Mouse (Mus musculus): Measurements from ENCODE around the gene Pnpo. TPM values are rescaled to one million over a fixed set of nuclear protein-coding genes. Genes with fewer than 3 reads are reported as not detected.
A peak's percentile ranks its signal among the peaks of the same experiment; 100 is the strongest.

Gene Pnpo
- polyA plus RNA-seq (2012; rRNA removed) = 33.2 and 57.0 TPM in 2 replicates

DNA sequence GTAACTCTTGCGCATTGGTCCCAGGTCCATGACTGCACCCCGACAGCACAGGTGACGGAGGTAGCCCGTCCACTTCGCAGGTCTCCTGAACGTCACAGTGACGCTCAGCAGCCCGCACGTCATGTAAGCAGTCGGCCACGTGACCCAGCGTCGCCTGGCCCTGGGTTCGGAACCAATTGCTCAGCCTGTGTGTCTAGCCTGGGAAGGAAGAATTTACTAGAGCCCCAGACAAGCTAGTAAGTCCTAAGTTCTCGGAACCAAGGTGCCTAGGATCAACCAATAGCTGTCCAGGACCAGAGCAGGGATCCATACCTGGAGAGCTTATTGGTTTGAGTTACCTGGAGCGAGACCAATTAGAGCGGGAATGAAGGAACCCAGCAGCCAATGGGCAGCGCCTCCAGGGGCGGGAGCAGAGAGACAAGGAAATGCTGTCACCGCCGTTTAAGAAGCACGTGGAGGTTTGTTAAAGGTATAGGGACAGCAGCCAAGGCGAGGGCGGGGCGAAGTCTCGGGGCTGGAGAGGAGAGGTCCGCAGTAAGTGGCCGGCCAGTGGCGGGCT lies at the start of gene Pnpo:
Gene Pnpo, minus strand, starts transcription at position 241 of the 559 bp plus-strand sequence.
- peak within 1 kb of the TSS; percentile 45 for H3K27ac ChIP-seq (ENCODE audit: insufficient read depth, low read length)
- H3K27me3 ChIP-seq (ENCODE audit: control insufficient read depth, insufficient read depth, low read length) = no peaks in the 10 kb centered on the region
- TF ChIP-seq CTCF (IDR thresholded peaks at IDR 0.05; ENCODE audit: extremely low read depth, insufficient read depth, insufficient read length, insufficient replicate concordance) (no peak), POLR2A (IDR thresholded peaks at IDR 0.05; ENCODE audit: low read depth, low read length) (peak; percentile 4)
- under 1% methylated on average over 29 of the region's 29 CpGs for whole genome bisulfite sequencing
- H3K4me3 ChIP-seq (ENCODE audit: extremely low read depth, insufficient read depth, insufficient read length) = peak within 1 kb of the TSS; percentile 62
- peaks cover 2% of the 10 kb centered on the region; the same call in 1 of the 2 replicates for H3K36me3 ChIP-seq (ENCODE audit: control insufficient read depth, insufficient read depth, low read length)
- peak; percentile 91 for DNase-seq (ENCODE audit: low read depth in 1 of 2, low spot score in 2 of 2)
- H3K4me1 ChIP-seq (ENCODE audit: control insufficient read depth, insufficient read depth, insufficient read length) = peaks cover 7% of the 10 kb centered on the region; the same call in 1 of the 2 replicates

DNA sequence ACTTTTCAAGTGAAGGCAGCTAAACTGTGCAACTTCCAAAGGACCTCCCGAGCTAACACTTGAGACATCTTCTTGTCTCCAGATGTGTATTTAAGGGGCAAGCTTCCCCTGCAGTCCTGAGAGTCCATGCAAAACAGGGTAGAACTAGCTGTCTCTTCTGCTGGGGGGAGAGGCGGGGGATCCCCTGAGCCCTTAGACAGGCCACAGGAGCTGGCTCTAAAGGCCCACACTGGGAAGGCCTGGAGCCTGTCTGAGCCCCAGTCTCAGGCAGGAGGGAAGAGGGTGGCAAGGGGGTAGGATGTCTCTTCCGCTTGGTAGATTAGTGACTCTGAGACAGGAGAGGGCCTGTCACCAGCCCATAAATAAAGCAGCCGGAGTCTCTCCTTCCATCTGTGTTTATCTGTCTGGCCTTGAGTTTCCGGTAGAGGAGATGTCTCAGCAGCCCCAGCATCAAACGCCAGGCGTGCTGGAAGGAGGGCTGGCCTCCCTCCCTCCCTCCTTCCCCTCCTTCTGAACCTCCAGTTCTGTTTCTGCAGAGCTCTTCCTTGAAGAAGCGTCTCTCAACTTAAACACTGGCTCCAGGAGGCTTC lies 49.0 kb upstream of the Pnpo start:
- H3K4me3 ChIP-seq (ENCODE audit: extremely low read depth, insufficient read depth, insufficient read length) = no peak overlapping the region
- H3K36me3 ChIP-seq (ENCODE audit: control insufficient read depth, insufficient read depth, low read length) = no peaks in the 10 kb centered on the region
- H3K4me1 ChIP-seq (ENCODE audit: control insufficient read depth, insufficient read depth, insufficient read length) = peaks cover 30% of the 10 kb centered on the region
- no peak for DNase-seq (ENCODE audit: low read depth in 1 of 2, low spot score in 2 of 2)
- H3K27me3 ChIP-seq (ENCODE audit: control insufficient read depth, insufficient read depth, low read length) = no peaks in the 10 kb centered on the region
- TF ChIP-seq CTCF (IDR thresholded peaks at IDR 0.05; ENCODE audit: extremely low read depth, insufficient read depth, insufficient read length, insufficient replicate concordance) = no peak
- no peak for TF ChIP-seq POLR2A (IDR thresholded peaks at IDR 0.05; ENCODE audit: low read depth, low read length)
- no peak overlapping the region; the same call in 1 of the 2 replicates for H3K27ac ChIP-seq (ENCODE audit: insufficient read depth, low read length)
- WGBS = 38% methylated on average over 8 of the region's 8 CpGs

DNA sequence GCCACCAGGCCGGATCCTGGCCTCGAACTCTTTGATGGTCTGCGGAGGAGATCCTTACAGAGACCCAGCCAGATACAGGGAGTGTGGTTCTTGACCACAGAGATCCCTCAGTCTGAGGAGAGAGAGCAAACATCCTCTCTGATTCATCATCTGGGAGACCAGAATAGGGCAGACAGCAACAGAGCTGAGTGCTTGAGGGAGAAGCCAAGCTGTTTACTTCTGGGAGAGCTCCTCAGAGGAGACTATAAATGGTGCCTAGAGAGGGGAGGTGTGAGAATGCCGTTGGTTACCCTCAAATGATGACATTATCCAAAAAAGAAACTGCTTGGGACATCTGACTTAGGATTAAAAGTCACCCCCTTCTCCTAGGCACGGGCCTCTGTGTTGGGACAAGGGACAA lies 47.7 kb upstream of the Pnpo start:
- no peak for DNase-seq (ENCODE audit: low read depth in 1 of 2, low spot score in 2 of 2)
- no peak for TF ChIP-seq CTCF (IDR thresholded peaks at IDR 0.05; ENCODE audit: extremely low read depth, insufficient read depth, insufficient read length, insufficient replicate concordance)
- TF ChIP-seq POLR2A (IDR thresholded peaks at IDR 0.05; ENCODE audit: low read depth, low read length) = no peak
- Histone ChIP-seq H3K4me1 (ENCODE audit: control insufficient read depth, insufficient read depth, insufficient read length) (peaks cover 28% of the 10 kb centered on the region; the same call in 1 of the 2 replicates), H3K27me3 (ENCODE audit: control insufficient read depth, insufficient read depth, low read length) (no peaks in the 10 kb centered on the region), H3K27ac (ENCODE audit: insufficient read depth, low read length) (no peak overlapping the region), H3K4me3 (ENCODE audit: extremely low read depth, insufficient read depth, insufficient read length) (no peak overlapping the region), H3K36me3 (ENCODE audit: control insufficient read depth, insufficient read depth, low read length) (no peaks in the 10 kb centered on the region)
- 79% methylated on average over 5 of the region's 5 CpGs for WGBS

DNA sequence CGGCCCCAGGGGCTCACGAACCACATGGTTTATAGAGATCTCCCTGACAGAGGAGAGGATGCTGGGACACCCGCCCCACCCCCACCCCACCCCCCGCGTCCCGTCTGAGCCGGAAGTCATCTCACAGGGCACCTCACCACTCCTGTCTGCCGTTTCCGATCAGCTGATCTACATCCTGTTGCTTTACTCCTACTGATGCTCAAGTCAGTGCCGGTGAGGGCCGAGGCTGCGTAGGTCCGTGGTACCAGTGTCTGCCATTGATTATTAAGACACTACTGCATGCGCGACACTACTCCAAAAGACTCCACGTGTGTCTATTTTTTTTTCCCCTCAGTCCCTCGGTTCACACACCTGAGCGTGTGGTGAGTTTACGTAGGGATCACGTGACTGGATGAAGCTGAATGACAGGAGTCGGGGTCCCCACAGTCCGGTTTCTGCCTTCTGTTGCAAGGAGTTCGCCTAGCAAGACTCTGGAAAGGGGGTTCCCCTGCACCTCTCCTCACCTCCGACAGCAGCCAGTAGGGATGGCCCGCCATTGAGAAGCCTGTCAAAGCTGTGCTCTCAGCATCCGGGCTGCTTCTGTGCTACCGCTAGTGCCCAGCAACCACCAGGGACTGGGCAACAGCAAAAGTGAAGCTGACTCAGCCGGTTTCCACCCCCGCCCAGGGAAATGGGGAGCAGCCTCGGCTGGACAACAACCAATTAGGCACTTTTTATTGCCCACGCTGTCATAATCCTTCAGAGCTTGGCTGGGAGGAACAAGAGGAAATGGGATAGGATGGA lies 44.3 kb upstream of the Pnpo start:
- Histone ChIP-seq H3K27ac (ENCODE audit: insufficient read depth, low read length) (peak overlapping the region; percentile 92), H3K36me3 (ENCODE audit: control insufficient read depth, insufficient read depth, low read length) (no peaks in the 10 kb centered on the region), H3K27me3 (ENCODE audit: control insufficient read depth, insufficient read depth, low read length) (no peaks in the 10 kb centered on the region), H3K4me1 (ENCODE audit: control insufficient read depth, insufficient read depth, insufficient read length) (peaks cover 19% of the 10 kb centered on the region; the same call in 1 of the 2 replicates), H3K4me3 (ENCODE audit: extremely low read depth, insufficient read depth, insufficient read length) (peak overlapping the region; percentile 49)
- 5% methylated on average over 31 of the region's 31 CpGs for WGBS
- peak; percentile 64 to 86 for DNase-seq (ENCODE audit: low read depth in 1 of 2, low spot score in 2 of 2)
- TF ChIP-seq CTCF (IDR thresholded peaks at IDR 0.05; ENCODE audit: extremely low read depth, insufficient read depth, insufficient read length, insufficient replicate concordance) (no peak), POLR2A (IDR thresholded peaks at IDR 0.05; ENCODE audit: low read depth, low read length) (peak; percentile 99)

DNA sequence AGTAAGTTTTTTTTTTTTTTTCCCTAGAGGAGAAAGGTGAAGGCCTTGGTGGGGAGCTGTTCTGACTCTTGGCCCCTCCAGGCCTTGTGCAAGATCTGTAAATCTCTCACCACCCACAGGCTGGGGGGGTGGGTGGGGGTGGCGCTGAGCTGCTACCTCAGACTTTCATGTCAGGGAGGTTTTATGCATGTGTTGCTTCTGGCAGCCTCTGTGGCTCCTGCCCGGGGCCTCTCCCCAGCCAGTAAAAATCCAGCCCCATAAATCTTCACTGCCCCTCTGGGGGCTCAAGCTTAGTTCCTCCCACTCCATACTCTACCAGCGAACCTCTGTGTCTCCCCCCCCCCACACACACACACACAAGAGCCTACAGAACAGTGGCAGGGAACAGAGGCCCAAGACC lies 42.7 kb upstream of the Pnpo start:
- 40% methylated on average over 3 of the region's 3 CpGs for WGBS
- H3K4me3 ChIP-seq (ENCODE audit: extremely low read depth, insufficient read depth, insufficient read length) = no peak overlapping the region
- no peak for TF ChIP-seq CTCF (IDR thresholded peaks at IDR 0.05; ENCODE audit: extremely low read depth, insufficient read depth, insufficient read length, insufficient replicate concordance)
- TF ChIP-seq POLR2A (IDR thresholded peaks at IDR 0.05; ENCODE audit: low read depth, low read length) = no peak
- peak overlapping the region; percentile 37; the same call in 1 of the 2 replicates for H3K27ac ChIP-seq (ENCODE audit: insufficient read depth, low read length)
- no peak for DNase-seq (ENCODE audit: low read depth in 1 of 2, low spot score in 2 of 2)
- H3K36me3 ChIP-seq (ENCODE audit: control insufficient read depth, insufficient read depth, low read length) = no peaks in the 10 kb centered on the region
- no peaks in the 10 kb centered on the region for H3K27me3 ChIP-seq (ENCODE audit: control insufficient read depth, insufficient read depth, low read length)
- peaks cover 15% of the 10 kb centered on the region; the same call in 1 of the 2 replicates for H3K4me1 ChIP-seq (ENCODE audit: control insufficient read depth, insufficient read depth, insufficient read length)

DNA sequence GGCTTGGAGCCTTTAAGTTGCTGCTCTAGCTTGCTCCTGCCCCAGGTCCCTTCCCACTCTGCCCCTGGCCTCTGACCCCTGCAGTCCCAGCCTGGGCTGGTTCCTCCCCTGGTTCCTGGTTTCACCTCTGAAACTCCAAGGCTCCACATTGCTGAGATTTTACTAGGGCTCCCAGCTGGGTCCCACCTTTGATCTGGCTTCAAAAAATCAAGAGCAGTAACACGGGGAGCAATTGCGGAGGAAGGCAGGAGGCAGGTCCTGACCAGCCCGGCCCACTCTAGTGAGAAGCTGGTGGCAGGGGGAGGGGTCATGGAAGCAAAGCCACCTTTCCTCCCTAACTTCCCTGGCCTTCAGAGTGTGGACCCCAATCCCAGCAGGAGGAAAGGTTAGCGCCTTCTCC lies 41.1 kb upstream of the Pnpo start:
- H3K27me3 ChIP-seq (ENCODE audit: control insufficient read depth, insufficient read depth, low read length) = no peaks in the 10 kb centered on the region
- no peaks in the 10 kb centered on the region for H3K36me3 ChIP-seq (ENCODE audit: control insufficient read depth, insufficient read depth, low read length)
- WGBS = 76% methylated on average over 4 of the region's 4 CpGs
- no peak for DNase-seq (ENCODE audit: low read depth in 1 of 2, low spot score in 2 of 2)
- TF ChIP-seq POLR2A (IDR thresholded peaks at IDR 0.05; ENCODE audit: low read depth, low read length) = no peak
- no peak for TF ChIP-seq CTCF (IDR thresholded peaks at IDR 0.05; ENCODE audit: extremely low read depth, insufficient read depth, insufficient read length, insufficient replicate concordance)
- H3K27ac ChIP-seq (ENCODE audit: insufficient read depth, low read length) = no peak overlapping the region
- H3K4me1 ChIP-seq (ENCODE audit: control insufficient read depth, insufficient read depth, insufficient read length) = peaks cover 15% of the 10 kb centered on the region; the same call in 1 of the 2 replicates
- H3K4me3 ChIP-seq (ENCODE audit: extremely low read depth, insufficient read depth, insufficient read length) = no peak overlapping the region

Data from spleen, adult 2 months (tissue).